Mouse (Mus musculus): ENCODE results near the gene Msl3l2. TPM values are rescaled to one million over a fixed set of nuclear protein-coding genes. Genes with fewer than 3 reads are reported as not detected.

Gene Msl3l2
- 1 to 10 TPM; 2.2 to 4.5 (median 2.8) TPM for total RNA-seq (2022)

- DNase-seq (ENCODE audit: low spot score) = peak; percentile 93
Observed at GRCm38 (mm10) chr10:56106333-56106995, at the start of gene Msl3l2. TSS of gene Msl3l2 (plus strand) at chr10:56106917.

GRCm38 (mm10) chr10:56058979-56059422, 47.7 kb upstream of the Msl3l2 start:
- DNase-seq (ENCODE audit: low spot score) = no peak

- DNase-seq (ENCODE audit: low spot score) = no peak
Observed at GRCm38 (mm10) chr10:56061238-56061830, 45.4 kb upstream of the Msl3l2 start.

GRCm38 (mm10) chr10:56062746-56063145, 44.0 kb upstream of the Msl3l2 start:
- DNase-seq (ENCODE audit: low spot score) = no peak

GRCm38 (mm10) chr10:56089714-56090113, 17.0 kb upstream of the Msl3l2 start:
- DNase-seq (ENCODE audit: low spot score) = no peak

GRCm38 (mm10) chr10:56094586-56094985, 12.1 kb upstream of the Msl3l2 start:
- no peak for DNase-seq (ENCODE audit: low spot score)

- DNase-seq (ENCODE audit: low spot score) = no peak
Observed at GRCm38 (mm10) chr10:56096757-56097156, 10.0 kb upstream of the Msl3l2 start.

- DNase-seq (ENCODE audit: low spot score) = no peak
Observed at GRCm38 (mm10) chr10:56099126-56099525, 7.6 kb upstream of the Msl3l2 start.

- no peak for DNase-seq (ENCODE audit: low spot score)
Observed at GRCm38 (mm10) chr10:56099641-56100310, 6.9 kb upstream of the Msl3l2 start.

- DNase-seq (ENCODE audit: low spot score) = peak; percentile 4
Observed at GRCm38 (mm10) chr10:56106996-56107334, 248 bp downstream of the Msl3l2 start.

- DNase-seq (ENCODE audit: low spot score) = peak; percentile 34
Observed at GRCm38 (mm10) chr10:56114951-56115635, 8.4 kb downstream of the Msl3l2 start.

- DNase-seq (ENCODE audit: low spot score) = no peak
Observed at GRCm38 (mm10) chr10:56115636-56116180, 9.0 kb downstream of the Msl3l2 start.

- DNase-seq (ENCODE audit: low spot score) = no peak
Observed at GRCm38 (mm10) chr10:56126972-56127371, 20.3 kb downstream of the Msl3l2 start.

GRCm38 (mm10) chr10:56129642-56130041, 22.9 kb downstream of the Msl3l2 start:
- no peak for DNase-seq (ENCODE audit: low spot score)

GRCm38 (mm10) chr10:56137191-56137590, 30.5 kb downstream of the Msl3l2 start:
- no peak for DNase-seq (ENCODE audit: low spot score)

GRCm38 (mm10) chr10:56148920-56149319, 42.2 kb downstream of the Msl3l2 start:
- no peak for DNase-seq (ENCODE audit: low spot score)

GRCm38 (mm10) chr10:56156956-56157355, 50.2 kb downstream of the Msl3l2 start:
- no peak for DNase-seq (ENCODE audit: low spot score)

- no peak for DNase-seq (ENCODE audit: low spot score)
Observed at GRCm38 (mm10) chr10:56158207-56158606, 51.5 kb downstream of the Msl3l2 start.

GRCm38 (mm10) chr10:56158748-56159147, 52.0 kb downstream of the Msl3l2 start:
- no peak for DNase-seq (ENCODE audit: low spot score)

GRCm38 (mm10) chr10:56164411-56164810, 57.7 kb downstream of the Msl3l2 start:
- DNase-seq (ENCODE audit: low spot score) = peak; percentile 3

GRCm38 (mm10) chr10:56165758-56166157, 59.0 kb downstream of the Msl3l2 start:
- no peak for DNase-seq (ENCODE audit: low spot score)
